Mouse (Mus musculus) C2C12 (cell line): Measurements from ENCODE around the gene Pnpla2.

Source experiments
- CTCF ChIP-seq: IDR thresholded peaks from one replicate; pipeline ENCODE4 v1.5.1; 2011; ENCODE audit not compliant: control insufficient read depth, insufficient read depth, insufficient read length
- MAX ChIP-seq: IDR thresholded peaks from one replicate; pipeline ENCODE4 v1.6.1; 2011; ENCODE audit warnings: mild to moderate bottlenecking, control low read depth
- MYOG ChIP-seq: IDR thresholded peaks from one replicate; pipeline ENCODE4 v1.6.1; 2011; ENCODE audit not compliant: control insufficient read depth, insufficient read length; ENCODE audit errors: extremely low read depth
- USF1 ChIP-seq: IDR thresholded peaks from one replicate; pipeline ENCODE4 v1.6.1; 2011; ENCODE audit warnings: low read depth, mild to moderate bottlenecking, control low read depth, moderate library complexity

- TF ChIP-seq CTCF (no peak), MAX (no peak), USF1 (no peak), MYOG (no peak)
These were observed 25.0 kb upstream of the Pnpla2 start for GRCm38 (mm10) chr7:141429840-141430584.
